Mouse (Mus musculus) fat pad, adult 2 months (tissue): ENCODE measurements around the gene Nrxn1.
"Not testable (repeated sequence)": the region's sequence is repeated elsewhere in the genome, so short reads cannot be mapped to it uniquely, and the experiment has no call there.

Experiments used
- DNase-seq: peaks from one replicate; pipeline ENCODE4 v3.0.0-alpha.2; 2011; ENCODE audit warnings: low read depth, low spot score; ENCODE audit errors: extremely low read depth

Nrxn1 gene

GRCm38 (mm10) chr17:90586891-90587290 lies 506.0 kb downstream of the Nrxn1 start:
- DNase-seq: no peak

GRCm38 (mm10) chr17:90584666-90585195 lies 508.1 kb downstream of the Nrxn1 start:
- no peak for DNase-seq

GRCm38 (mm10) chr17:90583826-90584534 lies 508.9 kb downstream of the Nrxn1 start:
- DNase-seq: no peak

GRCm38 (mm10) chr17:90583196-90583595 lies 509.7 kb downstream of the Nrxn1 start:
- no peak for DNase-seq

DNA sequence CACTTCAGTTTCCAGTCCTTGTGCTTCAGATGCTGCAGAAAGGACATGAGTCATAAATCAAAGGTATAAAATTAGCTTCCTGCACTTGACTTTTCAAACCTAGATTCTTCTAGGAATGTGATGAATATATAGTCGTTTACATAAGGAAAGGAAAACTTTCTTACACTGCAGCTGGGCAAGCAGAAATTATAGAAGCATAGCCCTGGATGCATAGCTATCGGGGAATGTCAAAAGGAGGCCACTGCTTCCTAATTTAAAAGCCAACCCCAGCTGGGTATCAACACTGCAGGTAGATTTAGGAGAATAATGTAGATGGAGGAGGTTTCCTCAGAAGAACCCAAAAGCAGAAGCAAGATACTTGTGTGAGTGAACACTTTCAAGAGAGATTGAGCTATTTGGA lies 523.0 kb downstream of the Nrxn1 start:
- no peak for DNase-seq

DNA sequence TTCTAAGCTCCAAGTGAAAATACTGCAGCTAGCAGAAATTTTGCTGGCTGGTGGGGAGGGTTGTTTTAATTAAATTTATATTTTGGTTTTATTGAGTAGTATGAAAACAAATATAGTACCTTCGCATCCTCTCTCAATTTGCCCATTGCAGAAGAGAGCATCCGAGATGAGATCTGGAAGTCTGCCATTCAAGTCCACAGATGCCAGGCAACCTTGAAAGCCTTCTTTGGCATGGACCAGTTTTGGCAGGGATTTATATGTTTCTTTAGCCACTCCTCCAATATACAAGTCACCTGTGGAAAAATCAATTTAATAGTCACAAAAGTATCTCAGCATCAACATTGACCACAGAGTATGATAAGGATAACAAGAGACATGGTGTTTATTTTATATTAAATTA lies 527.7 kb downstream of the Nrxn1 start:
- DNase-seq: no peak

- no peak for DNase-seq
Observed at GRCm38 (mm10) chr17:90556376-90556775, 536.5 kb downstream of the Nrxn1 start.

- no peak for DNase-seq
Observed at GRCm38 (mm10) chr17:90550415-90550814, 542.5 kb downstream of the Nrxn1 start.

- DNase-seq: no peak
Observed at GRCm38 (mm10) chr17:90546806-90547205, 546.1 kb downstream of the Nrxn1 start.

DNA sequence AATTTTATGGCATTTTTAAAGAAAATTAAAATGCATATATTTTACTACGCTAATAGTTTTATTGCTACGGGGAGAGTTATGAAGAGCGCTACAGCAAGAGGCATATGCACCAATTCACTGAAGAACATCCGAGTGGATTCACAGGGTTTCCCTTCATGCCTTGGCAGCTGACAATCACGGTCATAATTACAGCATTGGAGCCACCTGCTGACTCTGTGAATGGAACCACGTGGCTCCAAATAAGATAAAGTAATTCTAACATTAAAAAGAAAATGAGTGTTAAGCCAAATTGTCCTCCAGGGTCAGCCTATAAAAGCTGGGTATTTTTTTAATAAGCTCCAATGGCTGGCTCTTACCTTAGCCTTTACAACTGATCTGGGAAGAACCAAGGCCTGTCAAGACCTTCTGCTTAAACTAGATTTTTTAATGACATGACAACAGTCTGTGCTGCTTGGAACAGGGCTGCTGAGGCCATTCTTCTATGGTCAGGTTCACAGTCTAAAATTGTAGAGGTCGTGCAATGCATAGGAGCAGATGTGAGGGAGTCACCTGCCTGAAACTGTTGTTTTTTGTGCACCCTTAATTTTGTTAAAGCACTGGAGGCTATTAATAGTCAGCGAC lies 548.1 kb downstream of the Nrxn1 start:
- no peak for DNase-seq

- DNase-seq: no peak
Observed at GRCm38 (mm10) chr17:90543986-90544638, 548.8 kb downstream of the Nrxn1 start.

DNA sequence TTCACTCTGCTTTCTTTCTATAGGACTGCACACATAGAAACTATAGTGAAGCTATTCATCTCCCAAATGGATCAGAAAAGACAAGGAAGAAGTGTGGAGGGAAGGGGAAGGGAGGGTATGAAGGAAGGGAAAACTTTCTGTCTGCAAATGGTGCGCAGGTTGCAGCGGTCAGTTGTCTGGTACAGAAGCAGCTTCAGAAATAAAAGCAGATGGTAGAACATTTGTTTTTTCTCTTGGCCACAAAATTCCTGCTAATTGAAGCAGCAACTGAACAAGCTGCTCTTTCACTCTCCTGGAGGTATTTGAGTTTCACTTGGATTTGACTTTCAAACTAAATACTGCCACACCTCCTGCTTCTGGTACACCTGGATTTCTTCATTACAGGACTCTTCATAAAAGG lies 561.4 kb downstream of the Nrxn1 start:
- DNase-seq: no peak

GRCm38 (mm10) chr17:90506026-90506425 lies 586.8 kb downstream of the Nrxn1 start:
- DNase-seq: no peak

- not testable (repeated sequence) for DNase-seq
Observed at GRCm38 (mm10) chr17:90503999-90504398, 588.9 kb downstream of the Nrxn1 start.

DNA sequence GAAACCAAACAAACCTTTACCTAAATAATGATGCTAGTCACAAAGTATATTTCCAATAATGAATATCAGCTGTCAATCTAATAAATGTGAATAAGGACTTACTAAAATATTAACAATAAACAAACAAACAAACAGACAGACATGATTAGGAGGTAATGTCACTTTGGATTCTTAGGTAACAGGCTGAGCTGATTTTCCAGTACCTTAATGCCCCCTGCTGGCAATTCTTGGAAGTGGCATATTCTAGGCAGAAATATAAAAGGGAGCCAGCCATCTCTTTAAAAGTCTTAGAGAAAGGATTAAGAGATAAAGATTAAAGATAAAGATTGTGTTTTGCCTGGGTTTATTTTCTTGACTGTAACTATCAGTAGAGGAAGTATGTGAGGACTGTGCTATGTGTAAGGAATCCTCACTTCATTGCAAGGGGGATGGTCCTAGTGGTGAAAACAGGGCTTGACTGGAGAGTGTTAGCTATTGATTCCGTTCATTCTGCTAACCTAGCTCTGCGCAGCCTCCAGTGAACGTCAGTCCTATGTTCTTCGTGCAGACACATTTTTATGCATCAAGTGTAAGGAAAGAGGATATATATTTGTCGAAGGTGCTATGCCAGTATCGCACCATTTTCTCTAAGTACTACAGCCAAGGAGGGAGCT lies 591.7 kb downstream of the Nrxn1 start:
- no peak for DNase-seq

GRCm38 (mm10) chr17:90479531-90480250 lies 613.2 kb downstream of the Nrxn1 start:
- no peak for DNase-seq

DNA sequence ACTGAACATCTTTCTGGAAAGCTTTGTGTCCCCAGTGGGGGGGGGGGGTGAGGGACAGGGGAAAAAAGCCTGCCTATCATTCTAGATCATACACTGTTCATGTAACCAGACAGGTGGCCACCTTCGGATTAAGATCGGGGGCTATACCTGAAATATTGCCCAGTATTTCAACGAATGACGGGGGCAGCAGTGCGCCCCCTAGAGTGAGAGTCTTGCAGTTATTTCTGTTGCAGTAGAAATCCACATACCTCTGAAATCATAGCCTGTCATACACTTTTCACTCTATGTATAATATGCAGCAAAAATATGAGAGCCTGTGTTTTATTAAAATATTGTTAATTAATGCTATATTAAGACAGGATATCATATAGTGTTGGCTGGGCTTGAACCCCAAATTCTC lies 636.1 kb downstream of the Nrxn1 start:
- no peak for DNase-seq

- no peak for DNase-seq
Observed at GRCm38 (mm10) chr17:90455904-90456303, 637.0 kb downstream of the Nrxn1 start.

- no peak for DNase-seq
Observed at GRCm38 (mm10) chr17:90455409-90455775, 637.5 kb downstream of the Nrxn1 start.

DNA sequence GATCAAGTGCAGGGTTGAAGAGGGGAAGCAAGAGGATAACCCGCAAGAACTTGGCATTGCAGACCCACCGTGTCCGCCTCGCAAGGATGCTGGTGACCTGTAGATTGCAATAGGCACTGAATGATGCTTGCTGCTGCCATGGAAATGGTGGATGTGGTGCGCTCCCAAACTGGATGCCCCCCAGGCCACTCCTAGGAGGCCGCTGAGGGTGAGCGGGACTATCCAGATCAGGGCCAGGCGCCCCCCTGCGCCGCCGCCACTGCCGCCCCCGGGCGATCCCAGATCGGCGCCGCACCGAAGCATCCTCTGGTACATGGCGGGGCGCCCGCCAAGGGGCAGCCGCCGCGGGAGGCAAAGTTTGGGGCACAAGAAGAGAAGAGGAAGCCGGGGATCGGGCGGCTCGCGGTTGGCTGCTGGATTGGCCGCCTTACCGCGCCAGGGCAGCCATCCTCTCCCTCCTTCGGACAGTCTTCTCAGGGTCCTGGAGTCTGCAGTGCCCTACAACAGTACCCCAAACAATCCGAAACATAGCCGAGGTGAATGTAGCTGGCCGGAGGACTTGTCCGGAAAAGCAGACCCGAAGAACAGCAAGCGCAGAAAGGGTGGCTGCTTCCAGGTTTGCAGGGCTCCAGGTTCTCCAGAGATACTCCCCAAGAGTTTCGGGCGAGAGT lies 638.0 kb downstream of the Nrxn1 start:
- no peak for DNase-seq
